22 mouse cellular contexts compared by ENCODE assay signal in genomic region chr17:56706515-56706914, GRCm38 (mm10). TPM values are rescaled to one million over a fixed set of nuclear protein-coding genes. Genes with fewer than 3 reads are reported as not detected.
"Had no signal": no experiment of that assay in that cellular context is flagged by ENCODE, and none has a peak within 500 bp of the region (broad histone marks: within the 10 kb centered on the region; RNA-seq: fewer than 3 reads in every experiment).

No protein-coding gene starts in this region.

- H3K27me3 ChIP-seq: kidney, embryonic 15.5 days; lung, embryonic 15.5 days; midbrain, embryonic 12.5 days; midbrain, embryonic 15.5 days; neural tube, embryonic 12.5 days; neural tube, embryonic 15.5 days had no signal

- ATAC-seq: inflammation-experienced regulatory T-cells, adult 6 months; intestine, postnatal 0 days; midbrain, embryonic 15.5 days had no signal

- H3K27ac ChIP-seq: kidney, embryonic 15.5 days; left cerebral cortex, adult 2 months; lung, embryonic 15.5 days; midbrain, embryonic 12.5 days; midbrain, embryonic 15.5 days; neural tube, embryonic 12.5 days; neural tube, embryonic 15.5 days; stomach, postnatal 0 days had no signal

- H3K4me3 ChIP-seq: kidney, embryonic 15.5 days; left cerebral cortex, adult 2 months; lung, embryonic 15.5 days; midbrain, embryonic 12.5 days; midbrain, embryonic 15.5 days; neural tube, embryonic 12.5 days; neural tube, embryonic 15.5 days had no signal

- H3K9me3 ChIP-seq: kidney, embryonic 15.5 days; lung, embryonic 15.5 days; midbrain, embryonic 12.5 days; midbrain, embryonic 15.5 days; neural tube, embryonic 12.5 days; neural tube, embryonic 15.5 days had no signal

- H3K4me2 ChIP-seq: kidney, embryonic 15.5 days; lung, embryonic 15.5 days; midbrain, embryonic 12.5 days; midbrain, embryonic 15.5 days; neural tube, embryonic 12.5 days; neural tube, embryonic 15.5 days had no signal

- H3K9ac ChIP-seq: kidney, embryonic 15.5 days; lung, embryonic 15.5 days; midbrain, embryonic 12.5 days; midbrain, embryonic 15.5 days; neural tube, embryonic 12.5 days; neural tube, embryonic 15.5 days had no signal

- DNase-seq: kidney, adult 8-10 months; kidney, postnatal 10 days; kidney, postnatal 36 days; layer of hippocampus, postnatal 36 days; lung, adult 18-20 months; lung, postnatal 10 days; lung, postnatal 36 days; right cerebral cortex, adult 18-20 months; right cerebral cortex, postnatal 14 days; right cerebral cortex, postnatal 4 days; thymus, adult 2 months; thymus, postnatal 14 days had no signal

- H3K4me1 ChIP-seq: kidney, embryonic 15.5 days; lung, embryonic 15.5 days; midbrain, embryonic 12.5 days; midbrain, embryonic 15.5 days; neural tube, embryonic 12.5 days; neural tube, embryonic 15.5 days had no signal

RNA-seq across cellular contexts. Expression of gene Nrtn, which starts 50.8 kb away (rescaled TPM):
- polyA plus RNA-seq: inflammation-experienced regulatory T-cells, adult 6 months had no signal
